Mouse (Mus musculus) midbrain, embryonic 14.5 days (tissue): ENCODE results near the gene Ap2s1. TPM values are rescaled to one million over a fixed set of nuclear protein-coding genes. Genes with fewer than 3 reads are reported as not detected.
A peak's percentile ranks its signal among the peaks of the same experiment; 100 is the strongest.

ENCODE experiments used
- ATAC-seq: fragments of 200-750 bp; cut with Nextera tagmentation; 2 replicates; pipeline ENCODE4 v1.8.0; 2017; ENCODE audit warnings: moderate number of reproducible peaks, moderate library complexity; ENCODE audit not compliant: low FRiP score, low TSS enrichment
- DNase-seq: peaks from one replicate; pipeline ENCODE4 v3.0.0-alpha.2; 2015
- H3K27ac ChIP-seq: fragments of 300-500 bp; sonication (generic); replicated peaks from 2 replicates; pipeline ENCODE4 v1.5.1; 2014; ENCODE audit warnings: mild to moderate bottlenecking, low read depth, low read length, moderate library complexity
- H3K27me3 ChIP-seq: fragments of 300-500 bp; sonication (generic); 2 replicates; pipeline ENCODE4 v1.6.1; 2014; ENCODE audit warnings: low read length, control low read depth, mixed read lengths; ENCODE audit not compliant: control insufficient read depth, insufficient read depth
- H3K36me3 ChIP-seq: fragments of 300-500 bp; sonication (generic); 2 replicates; pipeline ENCODE4 v1.6.1; 2014; ENCODE audit warnings: low read length, control low read depth; ENCODE audit not compliant: control insufficient read depth, insufficient read depth
- H3K4me1 ChIP-seq: fragments of 300-500 bp; sonication (generic); 2 replicates; pipeline ENCODE4 v1.6.1; 2014; ENCODE audit warnings: mild to moderate bottlenecking, antibody characterized with exemption, low read length, control low read depth; ENCODE audit not compliant: control insufficient read depth, insufficient read depth
- H3K4me2 ChIP-seq: fragments of 300-500 bp; sonication (generic); 2 replicates; pipeline ENCODE4 v1.6.1; 2014; ENCODE audit warnings: mild to moderate bottlenecking, low read length, moderate library complexity
- H3K4me3 ChIP-seq: fragments of 300-500 bp; sonication (generic); replicated peaks from 2 replicates; pipeline ENCODE4 v1.5.1; 2014; ENCODE audit warnings: low read depth, low read length
- H3K9ac ChIP-seq: fragments of 300-500 bp; sonication (generic); replicated peaks from 2 replicates; pipeline ENCODE4 v1.6.1; 2014; ENCODE audit warnings: mild to moderate bottlenecking, low read length, moderate library complexity
- H3K9me3 ChIP-seq: fragments of 300-500 bp; sonication (generic); 2 replicates; pipeline ENCODE4 v1.6.1; 2016; ENCODE audit warnings: low read length, control low read depth, mixed read lengths; ENCODE audit not compliant: control insufficient read depth
- WGBS: fragments of 180-500 bp; shearing (Covaris S2); extraction: QIAGEN DNeasy Blood & Tissue Kit; methylation state at CpG from one replicate; pipeline ENCODE4 v1.1.7; 2014; 5-methylcytosine and 5-hydroxymethylcytosine counted together
- polyA plus RNA-seq: library from polyadenylated mRNA; unstranded; fragments of >200 nt; fragmentation: Nextera tagmentation; extraction: Ambion mirVana; gene quantifications from 2 replicates; pipeline ENCODE4 v1.2.1, GENCODE M21; 2014

Ap2s1 gene
- polyA plus RNA-seq, 1 experiment from 2014 or later = 431 TPM

- Histone ChIP-seq H3K9ac (peak overlapping the region; percentile 54), H3K4me3 (peak overlapping the region; percentile 48), H3K4me2 (peak overlapping the region; percentile 98), H3K27me3 (0 out of 2 replicates have a peak, but pooled peaks cover 3% of the 10 kb centered on the region), H3K9me3 (no peaks in the 10 kb centered on the region), H3K4me1 (peaks cover 32% of the 10 kb centered on the region), H3K36me3 (no peaks in the 10 kb centered on the region), H3K27ac (0 out of 2 replicates have a peak overlapping the region, but pooled peaks have one; percentile 26)
- no peak for ATAC-seq
- under 1% methylated on average over 10 of the region's 10 CpGs for WGBS
- DNase-seq = peak; percentile 46
Observed at GRCm38 (mm10) chr7:16781555-16781815, 43.3 kb downstream of the Ap2s1 start.

GRCm38 (mm10) chr7:16781816-16782554, 43.8 kb downstream of the Ap2s1 start:
- Histone ChIP-seq H3K27me3 (0 out of 2 replicates have a peak, but pooled peaks cover 3% of the 10 kb centered on the region), H3K9ac (peak overlapping the region; percentile 54), H3K9me3 (no peaks in the 10 kb centered on the region), H3K27ac (no peak overlapping the region), H3K4me3 (peak overlapping the region; percentile 48), H3K4me2 (peak overlapping the region; percentile 98), H3K4me1 (peaks cover 32% of the 10 kb centered on the region), H3K36me3 (no peaks in the 10 kb centered on the region)
- ATAC-seq (0 out of 2 replicates have a peak, but pooled peaks have one; percentile 12), DNase-seq (peak; percentile 47)
- under 1% methylated on average over 60 of the region's 60 CpGs for WGBS

- Histone ChIP-seq H3K36me3 (no peaks in the 10 kb centered on the region), H3K4me2 (peak overlapping the region; percentile 98), H3K4me3 (peak overlapping the region; percentile 48), H3K9ac (peak overlapping the region; percentile 54; the same call in 1 of the 2 replicates), H3K27me3 (0 out of 2 replicates have a peak, but pooled peaks cover 3% of the 10 kb centered on the region), H3K27ac (no peak overlapping the region), H3K9me3 (no peaks in the 10 kb centered on the region), H3K4me1 (peaks cover 32% of the 10 kb centered on the region)
- ATAC-seq (no peak), DNase-seq (no peak)
- WGBS = 5% methylated on average over 11 of the region's 11 CpGs
Observed at GRCm38 (mm10) chr7:16782555-16783125, 44.4 kb downstream of the Ap2s1 start.

- H3K4me3 ChIP-seq = peak overlapping the region; percentile 48; the same call in 1 of the 2 replicates
Observed at GRCm38 (mm10) chr7:16783224-16783688, 45.0 kb downstream of the Ap2s1 start.

GRCm38 (mm10) chr7:16783758-16784415, 45.7 kb downstream of the Ap2s1 start:
- no peaks in the 10 kb centered on the region for H3K36me3 ChIP-seq
- 41% methylated on average over 17 of the region's 17 CpGs for WGBS
- peak; percentile 45 for DNase-seq
- H3K4me3 ChIP-seq = peak overlapping the region; percentile 48; the same call in 1 of the 2 replicates
- peak overlapping the region; percentile 98 for H3K4me2 ChIP-seq
- H3K27me3 ChIP-seq = 0 out of 2 replicates have a peak, but pooled peaks cover 3% of the 10 kb centered on the region
- H3K4me1 ChIP-seq = peaks cover 32% of the 10 kb centered on the region
- ATAC-seq = no peak
- H3K9me3 ChIP-seq = no peaks in the 10 kb centered on the region
- H3K27ac ChIP-seq = no peak overlapping the region
- H3K9ac ChIP-seq = 0 out of 2 replicates have a peak overlapping the region, but pooled peaks have one; percentile 20

More at GRCm38 (mm10) chr7:16783224-16783688, 45.0 kb downstream of the Ap2s1 start:
- ATAC-seq (no peak), DNase-seq (no peak)
- no peak overlapping the region for H3K27ac ChIP-seq
- peaks cover 32% of the 10 kb centered on the region for H3K4me1 ChIP-seq
- H3K27me3 ChIP-seq = 0 out of 2 replicates have a peak, but pooled peaks cover 3% of the 10 kb centered on the region
- H3K9me3 ChIP-seq = no peaks in the 10 kb centered on the region
- 0 out of 2 replicates have a peak overlapping the region, but pooled peaks have one; percentile 20 for H3K9ac ChIP-seq
- H3K4me2 ChIP-seq = peak overlapping the region; percentile 98
- WGBS = 20% methylated on average over 10 of the region's 10 CpGs
- no peaks in the 10 kb centered on the region for H3K36me3 ChIP-seq

GRCm38 (mm10) chr7:16784498-16784976, 46.3 kb downstream of the Ap2s1 start:
- Histone ChIP-seq H3K9ac (no peak overlapping the region), H3K4me3 (no peak overlapping the region), H3K4me1 (peaks cover 32% of the 10 kb centered on the region), H3K4me2 (peak overlapping the region; percentile 98), H3K36me3 (no peaks in the 10 kb centered on the region), H3K9me3 (no peaks in the 10 kb centered on the region), H3K27me3 (0 out of 2 replicates have a peak, but pooled peaks cover 3% of the 10 kb centered on the region), H3K27ac (no peak overlapping the region)
- WGBS = 61% methylated on average over 10 of the region's 10 CpGs
- no peak for ATAC-seq
- no peak for DNase-seq

- no peak for DNase-seq
- 0 out of 2 replicates have a peak, but pooled peaks cover 3% of the 10 kb centered on the region for H3K36me3 ChIP-seq
- H3K4me2 ChIP-seq = no peak overlapping the region
- no peak overlapping the region for H3K9ac ChIP-seq
- H3K27me3 ChIP-seq = 0 out of 2 replicates have a peak, but pooled peaks cover 3% of the 10 kb centered on the region
- no peak overlapping the region for H3K4me3 ChIP-seq
- H3K9me3 ChIP-seq = no peaks in the 10 kb centered on the region
- H3K4me1 ChIP-seq = peaks cover 31% of the 10 kb centered on the region
- no peak overlapping the region for H3K27ac ChIP-seq
- no peak for ATAC-seq
- 85% methylated on average over 8 of the region's 8 CpGs for WGBS
Observed at GRCm38 (mm10) chr7:16785541-16786083, 47.4 kb downstream of the Ap2s1 start.

GRCm38 (mm10) chr7:16792316-16792715, 54.1 kb downstream of the Ap2s1 start:
- WGBS = 94% methylated on average over 5 of the region's 5 CpGs

More at GRCm38 (mm10) chr7:16792316-16792715, 54.1 kb downstream of the Ap2s1 start:
- Histone ChIP-seq H3K27me3 (no peaks in the 10 kb centered on the region), H3K4me3 (no peak overlapping the region), H3K4me2 (no peak overlapping the region), H3K36me3 (peaks cover 11% of the 10 kb centered on the region; the same call in 1 of the 2 replicates), H3K27ac (no peak overlapping the region), H3K4me1 (no peaks in the 10 kb centered on the region), H3K9ac (no peak overlapping the region), H3K9me3 (no peaks in the 10 kb centered on the region)
- DNase-seq = no peak
- ATAC-seq = no peak
